Mouse (Mus musculus) erythroblast, embryonic 14.5 days (primary cell): Measurements from ENCODE around the gene Prlh.

Experiments used
- GATA1 ChIP-seq: IDR thresholded peaks from 2 replicates; pipeline ENCODE4 v1.6.1; 2012; ENCODE audit warnings: low read length, inconsistent platforms, mixed read lengths
- TAL1 ChIP-seq: IDR thresholded peaks from 3 replicates; pipeline ENCODE4 v1.6.1; 2012; ENCODE audit warnings: low read length, inconsistent platforms, mixed read lengths

DNA sequence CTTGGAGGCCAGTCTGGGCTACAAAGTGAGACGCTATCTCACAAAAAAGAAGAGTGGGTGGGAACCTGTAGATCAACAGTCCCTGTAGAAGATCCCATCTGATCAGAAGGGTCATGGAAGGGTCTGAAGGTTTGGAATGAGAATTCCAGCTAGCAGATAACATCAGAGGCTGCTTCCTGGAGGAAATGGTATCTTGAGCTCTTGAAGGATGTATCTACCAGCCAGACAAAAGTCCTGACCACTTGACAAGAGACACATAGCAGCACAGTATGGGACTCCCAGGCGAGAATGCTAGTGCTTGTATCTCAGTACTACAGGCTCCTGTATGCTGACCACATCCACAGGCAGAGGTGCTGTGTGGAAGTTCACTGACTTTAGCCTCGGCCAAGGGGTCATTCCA lies 48.2 kb downstream of the Prlh start:
- TF ChIP-seq GATA1, result no peak
- TF ChIP-seq TAL1, result no peak
